Mouse (Mus musculus): ENCODE data around the gene Ppp1r12b.

DNA sequence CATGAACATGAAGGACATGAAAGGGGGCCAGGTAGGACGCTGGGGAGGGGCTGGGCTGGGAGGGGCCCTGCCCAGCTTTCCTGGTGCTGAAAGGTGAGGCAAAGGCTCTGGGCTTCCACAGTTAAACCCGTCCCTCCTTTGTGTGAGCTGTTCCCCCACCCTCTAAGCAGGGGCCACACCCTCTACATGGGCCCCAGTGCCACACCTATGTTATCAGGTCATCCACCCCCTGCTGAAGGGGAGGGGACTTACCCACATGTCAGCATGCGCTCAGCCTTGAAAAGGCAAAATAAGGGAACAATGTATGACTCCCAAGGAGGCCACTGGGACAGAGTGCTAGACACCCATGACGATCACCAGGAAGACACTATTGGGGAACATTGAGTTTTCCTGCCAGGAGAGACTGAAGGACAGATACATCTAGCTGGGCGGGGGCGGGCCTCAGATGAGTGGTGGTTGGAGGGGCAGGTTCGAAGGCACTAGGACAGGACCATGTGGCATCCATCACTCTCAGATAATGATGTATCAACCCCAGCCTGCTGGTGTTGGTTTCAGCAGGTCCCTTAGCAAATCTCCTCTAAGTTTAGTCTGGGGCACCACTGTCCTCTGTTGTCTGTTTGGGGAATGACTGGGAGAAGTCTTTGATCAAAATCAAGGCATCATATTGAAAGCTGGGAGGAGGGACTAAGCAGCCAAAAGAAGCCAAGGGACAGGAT lies 213.6 kb downstream of the Ppp1r12b start:
- no peak for TF ChIP-seq MAX (IDR thresholded peaks at IDR 0.05; ENCODE audit: low read depth)
- no peak for TF ChIP-seq POLR2A (IDR thresholded peaks at IDR 0.05; ENCODE audit: insufficient read length, low read depth)
- no peak for TF ChIP-seq POLR2AphosphoS2 (IDR thresholded peaks at IDR 0.05; ENCODE audit: insufficient read length, low read depth)
- no peak for TF ChIP-seq MYOD1 (IDR thresholded peaks at IDR 0.05; ENCODE audit: control insufficient read depth in 1 of 3, insufficient read length in 2 of 3, low read depth in 2 of 3)
- no peak for TF ChIP-seq TCF12 (IDR thresholded peaks at IDR 0.05; ENCODE audit: insufficient read depth, poor library complexity, severe bottlenecking)
- TF ChIP-seq USF1 (IDR thresholded peaks at IDR 0.05; ENCODE audit: low read depth) = no peak
- TF ChIP-seq E2F4 (IDR thresholded peaks at IDR 0.05; ENCODE audit: insufficient read depth) = no peak
- TF ChIP-seq CEBPB (IDR thresholded peaks at IDR 0.05; ENCODE audit: insufficient read depth, poor library complexity, severe bottlenecking) = no peak
- TF ChIP-seq MYOG (IDR thresholded peaks at IDR 0.05; ENCODE audit: control insufficient read depth in 1 of 3, insufficient read depth in 1 of 3, insufficient read length in 2 of 3, low read depth in 2 of 3) = no peak
- no peak for TF ChIP-seq TCF3 (IDR thresholded peaks at IDR 0.05; ENCODE audit: insufficient read length, low read depth)
- no peak for TF ChIP-seq REST (IDR thresholded peaks at IDR 0.05; ENCODE audit: insufficient read depth, insufficient read length)
- no peak for TF ChIP-seq SRF (IDR thresholded peaks at IDR 0.05; ENCODE audit: control insufficient read depth, insufficient read length, low read depth)
